Mouse (Mus musculus): Measurements from ENCODE around the gene Tbc1d22b. TPM values are rescaled to one million over a fixed set of nuclear protein-coding genes. Genes with fewer than 3 reads are reported as not detected.
A peak's percentile ranks its signal among the peaks of the same experiment; 100 is the strongest.

Gene Tbc1d22b
- polyA plus RNA-seq, 1 experiment from 2014 or later = 15.6 TPM

DNA sequence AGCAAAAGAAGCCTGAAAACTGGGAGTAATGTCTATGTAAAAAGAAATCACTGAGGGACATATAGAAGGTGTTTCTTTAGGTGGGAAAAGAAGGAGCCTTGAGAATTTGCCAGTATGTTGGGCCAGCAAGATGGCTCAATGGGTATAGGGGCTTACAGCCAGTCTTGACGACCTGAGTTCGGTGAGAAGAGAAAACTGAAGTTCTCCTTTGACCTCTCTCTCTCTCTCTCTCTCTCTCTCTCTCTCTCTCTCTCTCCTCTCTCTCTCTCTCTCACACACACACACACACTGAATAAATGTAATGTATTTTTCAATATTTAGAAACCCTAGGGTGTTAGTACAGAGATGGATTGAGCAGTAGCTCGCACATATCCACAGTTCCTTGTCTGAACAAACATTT is 1.1 kb upstream of the Tbc1d22b start:
- Histone ChIP-seq H3K9me3 (ENCODE audit: control insufficient read depth, low read depth, low read length) (no peaks in the 10 kb centered on the region), H3K4me3 (ENCODE audit: low read depth, low read length) (no peak overlapping the region), H3K36me3 (ENCODE audit: control insufficient read depth, insufficient read depth, low read length) (no peaks in the 10 kb centered on the region), H3K4me1 (ENCODE audit: control insufficient read depth, insufficient read depth, low read length) (peaks cover 9% of the 10 kb centered on the region; the same call in 1 of the 2 replicates), H3K27me3 (ENCODE audit: control insufficient read depth, insufficient read depth, low read length) (no peaks in the 10 kb centered on the region), H3K4me2 (replicated peaks; ENCODE audit: low read depth, low read length) (no peak overlapping the region), H3K9ac (replicated peaks; ENCODE audit: low read depth, low read length) (no peak overlapping the region), H3K27ac (ENCODE audit: low read length) (no peak overlapping the region)
- ATAC-seq (ENCODE audit: insufficient number of reproducible peaks, insufficient read depth, low FRiP score, low read depth) = no peak
- WGBS = 60% methylated on average over 3 of the region's 3 CpGs

DNA sequence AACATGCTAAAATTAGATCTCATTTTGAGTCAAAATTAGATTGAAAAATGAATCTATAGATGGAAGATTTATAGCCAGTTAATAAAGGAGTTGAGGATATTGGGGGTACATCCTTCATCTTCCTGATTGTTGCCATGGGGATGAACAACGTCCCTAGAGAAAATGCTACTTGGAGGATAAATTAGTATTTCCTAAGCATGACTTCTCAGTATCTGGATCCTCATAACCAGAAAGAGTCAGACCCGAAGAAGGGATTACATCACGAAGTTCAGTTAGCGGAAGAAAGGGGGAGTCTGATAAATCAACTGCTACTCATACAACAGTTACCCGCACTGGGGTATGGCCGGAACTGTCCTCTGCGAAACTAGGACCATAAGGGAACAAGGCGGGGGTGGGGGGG is 591 bp upstream of the Tbc1d22b start:
- H3K27me3 ChIP-seq (ENCODE audit: control insufficient read depth, insufficient read depth, low read length) = no peaks in the 10 kb centered on the region
- no peaks in the 10 kb centered on the region for H3K9me3 ChIP-seq (ENCODE audit: control insufficient read depth, low read depth, low read length)
- H3K36me3 ChIP-seq (ENCODE audit: control insufficient read depth, insufficient read depth, low read length) = no peaks in the 10 kb centered on the region
- H3K4me1 ChIP-seq (ENCODE audit: control insufficient read depth, insufficient read depth, low read length) = peaks cover 9% of the 10 kb centered on the region; the same call in 1 of the 2 replicates
- H3K4me2 ChIP-seq (replicated peaks; ENCODE audit: low read depth, low read length) = peak overlapping the region; percentile 91
- H3K4me3 ChIP-seq (ENCODE audit: low read depth, low read length) = peak overlapping the region; percentile 97; the same call in 1 of the 2 replicates
- ATAC-seq (ENCODE audit: insufficient number of reproducible peaks, insufficient read depth, low FRiP score, low read depth) = no peak
- H3K9ac ChIP-seq (replicated peaks; ENCODE audit: low read depth, low read length) = no peak overlapping the region
- H3K27ac ChIP-seq (ENCODE audit: low read length) = no peak overlapping the region
- whole genome bisulfite sequencing = 52% methylated on average over 8 of the region's 8 CpGs

DNA sequence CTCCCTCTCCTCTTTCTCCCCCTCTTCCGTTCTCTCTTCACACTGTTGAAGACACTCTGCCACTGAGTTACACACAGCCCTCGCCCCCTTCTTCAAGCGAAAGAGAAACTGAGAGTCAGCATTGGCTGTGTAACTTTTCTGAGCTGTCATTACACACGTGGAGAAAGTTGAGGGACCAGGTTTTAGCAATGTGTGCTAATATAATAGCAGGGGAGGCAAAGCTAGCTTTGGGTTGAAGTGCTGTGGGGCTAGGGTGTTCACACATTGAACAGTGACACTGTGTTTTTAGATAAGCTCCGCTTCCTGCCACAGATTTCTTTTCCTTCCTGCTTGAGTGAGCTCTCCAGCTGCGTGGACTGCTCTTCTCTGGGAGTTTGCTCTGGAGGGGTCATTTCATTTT is 1.4 kb downstream of the Tbc1d22b start:
- no peak for ATAC-seq (ENCODE audit: insufficient number of reproducible peaks, insufficient read depth, low FRiP score, low read depth)
- Histone ChIP-seq H3K27ac (ENCODE audit: low read length) (no peak overlapping the region), H3K27me3 (ENCODE audit: control insufficient read depth, insufficient read depth, low read length) (no peaks in the 10 kb centered on the region), H3K4me1 (ENCODE audit: control insufficient read depth, insufficient read depth, low read length) (peaks cover 9% of the 10 kb centered on the region; the same call in 1 of the 2 replicates), H3K4me2 (replicated peaks; ENCODE audit: low read depth, low read length) (peak overlapping the region; percentile 91), H3K9ac (replicated peaks; ENCODE audit: low read depth, low read length) (no peak overlapping the region), H3K9me3 (ENCODE audit: control insufficient read depth, low read depth, low read length) (no peaks in the 10 kb centered on the region), H3K36me3 (ENCODE audit: control insufficient read depth, insufficient read depth, low read length) (no peaks in the 10 kb centered on the region), H3K4me3 (ENCODE audit: low read depth, low read length) (no peak overlapping the region; the same call in 1 of the 2 replicates)
- 46% methylated on average over 6 of the region's 6 CpGs for WGBS

DNA sequence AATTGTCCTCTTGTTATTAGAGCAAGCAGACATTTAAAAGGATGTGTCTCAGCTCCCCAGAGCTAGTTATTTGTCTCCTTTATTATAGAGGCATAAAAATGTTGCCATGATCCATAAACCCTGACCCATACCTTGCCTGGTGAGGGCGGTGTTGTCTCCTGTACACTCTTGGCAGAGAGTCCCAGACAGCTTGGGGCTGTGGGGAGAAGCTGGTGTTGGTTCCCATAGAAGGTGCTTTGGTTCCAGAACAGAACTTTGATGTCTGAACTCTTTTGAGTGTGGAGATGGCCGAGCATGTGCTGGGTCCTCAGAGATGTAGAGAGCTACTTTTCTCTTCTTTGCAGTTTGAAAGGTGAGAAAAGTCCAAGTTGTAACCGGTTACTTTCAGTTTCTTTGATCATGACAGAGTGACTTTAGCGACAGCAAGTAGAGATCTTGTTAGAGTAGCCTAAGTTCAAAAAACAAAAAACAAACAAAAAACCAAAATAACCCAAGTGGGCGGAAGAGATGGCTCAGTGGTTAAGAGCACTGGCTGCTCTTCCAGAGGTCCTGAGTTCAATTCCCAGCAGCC is 2.7 kb downstream of the Tbc1d22b start, which contains the start of gene Tmem217:
Gene Tmem217, minus strand, starts transcription at position 224 of the 571 bp plus-strand sequence.
- peaks cover 17% of the 10 kb centered on the region for H3K4me1 ChIP-seq (ENCODE audit: control insufficient read depth, insufficient read depth, low read length)
- ATAC-seq (ENCODE audit: insufficient number of reproducible peaks, insufficient read depth, low FRiP score, low read depth) = no peak
- 91% methylated on average over 5 of the region's 5 CpGs for WGBS
- no peak within 1 kb of the TSS for H3K27ac ChIP-seq (ENCODE audit: low read length)
- no peak within 1 kb of the TSS for H3K4me3 ChIP-seq (ENCODE audit: low read depth, low read length)
- H3K9ac ChIP-seq (replicated peaks; ENCODE audit: low read depth, low read length) = no peak within 1 kb of the TSS
- H3K9me3 ChIP-seq (ENCODE audit: control insufficient read depth, low read depth, low read length) = no peaks in the 10 kb centered on the region
- H3K36me3 ChIP-seq (ENCODE audit: control insufficient read depth, insufficient read depth, low read length) = no peaks in the 10 kb centered on the region
- no peaks in the 10 kb centered on the region for H3K27me3 ChIP-seq (ENCODE audit: control insufficient read depth, insufficient read depth, low read length)
- H3K4me2 ChIP-seq (replicated peaks; ENCODE audit: low read depth, low read length) = peak within 1 kb of the TSS; percentile 91; the same call in 1 of the 2 replicates

DNA sequence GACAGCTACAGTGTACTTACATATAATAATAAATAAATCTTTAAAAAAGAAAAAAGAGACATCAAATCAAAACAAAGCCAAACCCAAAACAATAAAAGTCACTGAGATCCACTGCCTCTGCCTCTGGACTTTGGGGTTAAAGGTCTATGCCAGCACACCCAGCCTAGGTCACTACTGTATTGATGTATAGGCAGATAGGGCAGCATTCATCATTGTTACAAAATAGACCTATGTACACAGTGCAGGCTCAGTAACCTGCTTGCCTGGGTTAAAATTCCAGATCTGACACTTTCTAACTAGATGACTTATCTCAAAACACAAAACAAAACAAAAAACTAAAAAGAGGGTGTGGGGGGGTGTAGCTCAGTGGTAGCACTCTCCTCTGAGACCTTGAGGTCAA is 4.6 kb downstream of the Tbc1d22b start:
- peaks cover 21% of the 10 kb centered on the region for H3K4me1 ChIP-seq (ENCODE audit: control insufficient read depth, insufficient read depth, low read length)

DNA sequence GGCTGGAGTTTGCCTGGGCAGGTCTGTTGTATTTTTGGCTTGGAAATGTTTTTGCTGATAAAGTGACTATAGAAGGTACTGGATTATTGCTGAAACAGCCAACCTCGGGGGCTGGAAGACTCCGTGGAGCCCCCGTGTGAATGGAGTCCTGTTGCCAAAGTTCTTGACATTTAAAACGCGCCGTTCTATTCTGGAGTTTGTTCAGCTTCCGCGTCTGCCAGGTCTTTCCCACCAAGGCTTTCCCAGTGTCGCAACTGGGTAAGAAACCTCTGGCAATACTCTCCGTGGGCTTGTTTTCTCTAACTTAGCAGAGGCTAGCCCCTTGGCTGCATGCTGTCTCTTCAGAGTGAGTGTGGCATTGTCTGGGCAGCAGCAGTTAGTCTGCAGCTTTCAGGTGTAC is 6.9 kb downstream of the Tbc1d22b start:
- 72% methylated on average over 10 of the region's 10 CpGs for WGBS

More for the DNA sequence above, 4.6 kb downstream of the Tbc1d22b start:
- Histone ChIP-seq H3K9ac (replicated peaks; ENCODE audit: low read depth, low read length) (no peak overlapping the region), H3K4me2 (replicated peaks; ENCODE audit: low read depth, low read length) (no peak overlapping the region), H3K36me3 (ENCODE audit: control insufficient read depth, insufficient read depth, low read length) (no peaks in the 10 kb centered on the region), H3K27me3 (ENCODE audit: control insufficient read depth, insufficient read depth, low read length) (no peaks in the 10 kb centered on the region), H3K9me3 (ENCODE audit: control insufficient read depth, low read depth, low read length) (no peaks in the 10 kb centered on the region), H3K4me3 (ENCODE audit: low read depth, low read length) (no peak overlapping the region), H3K27ac (ENCODE audit: low read length) (no peak overlapping the region)
- ATAC-seq (ENCODE audit: insufficient number of reproducible peaks, insufficient read depth, low FRiP score, low read depth) = no peak

DNA sequence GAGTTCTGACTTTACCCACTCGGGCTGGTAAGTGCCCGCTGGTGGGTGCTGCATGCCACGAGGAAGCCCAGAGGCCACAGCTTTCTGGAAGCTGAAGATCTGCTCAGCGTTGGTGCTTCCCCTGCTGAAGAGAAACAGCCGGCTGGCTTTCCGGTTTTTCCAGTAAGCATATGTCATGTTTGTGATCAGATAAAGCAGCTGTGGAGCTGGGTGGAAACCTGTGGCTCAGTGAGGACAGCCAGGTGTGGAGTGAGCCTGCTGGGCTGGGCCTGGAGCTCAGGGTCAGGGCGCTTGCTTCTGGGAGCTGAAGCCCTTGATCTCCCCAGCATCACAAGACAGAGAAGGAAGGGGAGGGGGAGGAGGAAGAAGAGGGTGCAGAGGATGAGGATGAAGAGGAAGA is 7.3 kb downstream of the Tbc1d22b start:
- no peak overlapping the region for H3K4me3 ChIP-seq (ENCODE audit: low read depth, low read length)
- no peaks in the 10 kb centered on the region; the same call in 1 of the 2 replicates for H3K36me3 ChIP-seq (ENCODE audit: control insufficient read depth, insufficient read depth, low read length)
- ATAC-seq (ENCODE audit: insufficient number of reproducible peaks, insufficient read depth, low FRiP score, low read depth) = peak; percentile 65; the same call in 1 of the 2 replicates
- WGBS = 40% methylated on average over 7 of the region's 7 CpGs
- H3K9me3 ChIP-seq (ENCODE audit: control insufficient read depth, low read depth, low read length) = no peaks in the 10 kb centered on the region
- H3K4me1 ChIP-seq (ENCODE audit: control insufficient read depth, insufficient read depth, low read length) = peaks cover 11% of the 10 kb centered on the region
- no peaks in the 10 kb centered on the region for H3K27me3 ChIP-seq (ENCODE audit: control insufficient read depth, insufficient read depth, low read length)
- H3K27ac ChIP-seq (ENCODE audit: low read length) = peak overlapping the region; percentile 71
- H3K4me2 ChIP-seq (replicated peaks; ENCODE audit: low read depth, low read length) = no peak overlapping the region
- no peak overlapping the region for H3K9ac ChIP-seq (replicated peaks; ENCODE audit: low read depth, low read length)

More for the DNA sequence above, 6.9 kb downstream of the Tbc1d22b start:
- Histone ChIP-seq H3K27ac (ENCODE audit: low read length) (peak overlapping the region; percentile 71), H3K4me3 (ENCODE audit: low read depth, low read length) (no peak overlapping the region), H3K27me3 (ENCODE audit: control insufficient read depth, insufficient read depth, low read length) (no peaks in the 10 kb centered on the region), H3K4me2 (replicated peaks; ENCODE audit: low read depth, low read length) (no peak overlapping the region), H3K36me3 (ENCODE audit: control insufficient read depth, insufficient read depth, low read length) (no peaks in the 10 kb centered on the region; the same call in 1 of the 2 replicates), H3K9me3 (ENCODE audit: control insufficient read depth, low read depth, low read length) (no peaks in the 10 kb centered on the region), H3K9ac (replicated peaks; ENCODE audit: low read depth, low read length) (no peak overlapping the region), H3K4me1 (ENCODE audit: control insufficient read depth, insufficient read depth, low read length) (peaks cover 11% of the 10 kb centered on the region)
- no peak for ATAC-seq (ENCODE audit: insufficient number of reproducible peaks, insufficient read depth, low FRiP score, low read depth)

DNA sequence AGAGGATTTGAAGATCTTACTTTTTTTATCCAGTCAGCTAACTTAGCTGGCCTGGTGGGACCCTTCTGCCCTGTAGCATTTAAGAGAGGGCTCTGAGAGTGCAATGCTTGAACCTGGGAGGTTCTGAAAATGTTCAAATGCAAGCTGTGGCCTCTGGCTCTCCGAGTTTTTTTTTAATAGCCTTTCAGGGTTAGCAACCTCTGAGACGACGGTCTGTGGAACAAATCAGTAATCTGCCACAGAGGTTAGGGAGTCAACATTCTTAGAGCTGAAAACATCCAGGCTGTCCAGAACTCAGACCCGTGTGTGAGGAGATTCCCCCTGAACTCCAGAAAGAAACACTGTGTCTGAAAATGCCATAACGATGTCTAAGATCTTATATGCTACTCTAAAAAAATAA is 8.9 kb downstream of the Tbc1d22b start:
- 50% methylated on average over 5 of the region's 5 CpGs for WGBS
- Histone ChIP-seq H3K27ac (ENCODE audit: low read length) (no peak overlapping the region), H3K4me2 (replicated peaks; ENCODE audit: low read depth, low read length) (no peak overlapping the region), H3K9me3 (ENCODE audit: control insufficient read depth, low read depth, low read length) (no peaks in the 10 kb centered on the region), H3K36me3 (ENCODE audit: control insufficient read depth, insufficient read depth, low read length) (no peaks in the 10 kb centered on the region; the same call in 1 of the 2 replicates), H3K9ac (replicated peaks; ENCODE audit: low read depth, low read length) (no peak overlapping the region), H3K4me1 (ENCODE audit: control insufficient read depth, insufficient read depth, low read length) (peaks cover 11% of the 10 kb centered on the region), H3K27me3 (ENCODE audit: control insufficient read depth, insufficient read depth, low read length) (no peaks in the 10 kb centered on the region), H3K4me3 (ENCODE audit: low read depth, low read length) (no peak overlapping the region)
- ATAC-seq (ENCODE audit: insufficient number of reproducible peaks, insufficient read depth, low FRiP score, low read depth) = no peak

DNA sequence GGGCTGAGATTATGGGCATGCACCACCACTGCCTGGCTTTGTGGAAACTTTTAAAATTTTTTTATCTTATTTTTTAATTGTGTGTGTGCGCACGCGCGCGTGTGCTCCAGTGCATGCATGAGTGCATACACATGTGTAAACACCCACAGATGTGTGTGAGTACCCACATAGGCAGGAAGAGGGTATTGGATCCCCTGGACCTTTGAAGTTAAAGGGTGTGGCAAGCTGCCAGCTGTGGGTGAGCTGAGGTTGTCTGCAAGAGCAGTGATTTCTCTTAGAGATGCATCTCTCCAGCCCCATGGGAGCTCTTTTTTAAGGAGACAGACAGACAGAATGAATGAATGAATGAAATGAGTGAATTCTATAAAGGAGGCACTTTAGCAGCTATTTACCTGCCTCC is 15.9 kb downstream of the Tbc1d22b start:
- Histone ChIP-seq H3K9ac (replicated peaks; ENCODE audit: low read depth, low read length) (no peak overlapping the region), H3K36me3 (ENCODE audit: control insufficient read depth, insufficient read depth, low read length) (peaks cover 21% of the 10 kb centered on the region; the same call in 1 of the 2 replicates), H3K4me2 (replicated peaks; ENCODE audit: low read depth, low read length) (no peak overlapping the region), H3K27ac (ENCODE audit: low read length) (no peak overlapping the region), H3K4me3 (ENCODE audit: low read depth, low read length) (no peak overlapping the region), H3K9me3 (ENCODE audit: control insufficient read depth, low read depth, low read length) (no peaks in the 10 kb centered on the region), H3K27me3 (ENCODE audit: control insufficient read depth, insufficient read depth, low read length) (no peaks in the 10 kb centered on the region), H3K4me1 (ENCODE audit: control insufficient read depth, insufficient read depth, low read length) (no peaks in the 10 kb centered on the region)
- ATAC-seq (ENCODE audit: insufficient number of reproducible peaks, insufficient read depth, low FRiP score, low read depth) = no peak
- WGBS = 98% methylated on average over 5 of the region's 5 CpGs
